Mouse (Mus musculus) forebrain, embryonic 11.5 days (tissue): Measurements from ENCODE around the gene Cnppd1. TPM values are rescaled to one million over a fixed set of nuclear protein-coding genes. Genes with fewer than 3 reads are reported as not detected.

Experiments
- ATAC-seq: fragments of 200-750 bp; cut with Nextera tagmentation; replicated peaks from 2 replicates; pipeline ENCODE4 v1.8.0; 2017; ENCODE audit warnings: moderate TSS enrichment; ENCODE audit not compliant: low FRiP score
- DNase-seq: peaks from one replicate; pipeline ENCODE4 v3.0.0-alpha.2; 2017; ENCODE audit warnings: low spot score
- H3K27ac ChIP-seq: fragments of 300-500 bp; sonication (generic); 2 replicates; pipeline ENCODE4 v1.5.1; 2014; ENCODE audit warnings: low read depth, low read length
- H3K27me3 ChIP-seq: fragments of 300-500 bp; sonication (generic); 2 replicates; pipeline ENCODE4 v1.6.1; 2014; ENCODE audit warnings: mild to moderate bottlenecking, low read length, mixed read lengths; ENCODE audit not compliant: control insufficient read depth, insufficient read depth
- H3K36me3 ChIP-seq: fragments of 300-500 bp; sonication (generic); 2 replicates; pipeline ENCODE4 v1.6.1; 2014; ENCODE audit warnings: mild to moderate bottlenecking, low read length, moderate library complexity, mixed read lengths; ENCODE audit not compliant: control insufficient read depth, insufficient read depth
- H3K4me1 ChIP-seq: fragments of 300-500 bp; sonication (generic); replicated peaks from 2 replicates; pipeline ENCODE4 v1.6.1; 2014; ENCODE audit warnings: low read length, mixed read lengths; ENCODE audit not compliant: control insufficient read depth, insufficient read depth
- H3K4me2 ChIP-seq: fragments of 300-500 bp; sonication (generic); 2 replicates; pipeline ENCODE4 v1.6.1; 2014; ENCODE audit warnings: low read depth, mild to moderate bottlenecking, low read length, moderate library complexity, mixed read lengths; ENCODE audit not compliant: severe bottlenecking
- H3K4me3 ChIP-seq: fragments of 300-500 bp; sonication (generic); 2 replicates; pipeline ENCODE4 v1.5.1; 2014; ENCODE audit warnings: low read depth, low read length
- H3K9ac ChIP-seq: fragments of 300-500 bp; sonication (generic); 2 replicates; pipeline ENCODE4 v1.6.1; 2014; ENCODE audit warnings: low read length
- H3K9me3 ChIP-seq: fragments of 300-500 bp; sonication (generic); 2 replicates; pipeline ENCODE4 v1.6.1; 2016; ENCODE audit warnings: low read length, mixed read lengths; ENCODE audit not compliant: control insufficient read depth
- WGBS: fragments of 180-500 bp; shearing (Covaris S2); extraction: QIAGEN DNeasy Blood & Tissue Kit; methylation state at CpG from one replicate; pipeline ENCODE4 v1.1.7; 2014; 5-methylcytosine and 5-hydroxymethylcytosine counted together
- polyA plus RNA-seq: library from polyadenylated mRNA; unstranded; fragments of >200 nt; fragmentation: Nextera tagmentation; extraction: Ambion mirVana; gene quantifications from 2 replicates; pipeline ENCODE4 v1.2.1, GENCODE M21; 2014

The Cnppd1 gene
- polyA plus RNA-seq, 1 experiment from 2014 or later: 49.1 TPM

GRCm38 (mm10) chr1:75159540-75160255 lies 17.2 kb upstream of the Cnppd1 start:
- H3K9me3 ChIP-seq: no peaks in the 10 kb centered on the region
- H3K27me3 ChIP-seq: no peaks in the 10 kb centered on the region
- no peak overlapping the region for H3K27ac ChIP-seq
- DNase-seq (no peak), ATAC-seq (no peak)
- no peak overlapping the region for H3K4me2 ChIP-seq
- H3K4me3 ChIP-seq: no peak overlapping the region
- H3K4me1 ChIP-seq: no peaks in the 10 kb centered on the region
- 70% methylated on average over 5 of the region's 5 CpGs for whole genome bisulfite sequencing
- H3K9ac ChIP-seq: no peak overlapping the region
- H3K36me3 ChIP-seq: no peaks in the 10 kb centered on the region

- no peaks in the 10 kb centered on the region for H3K4me1 ChIP-seq
- no peak for DNase-seq
- no peak overlapping the region for H3K9ac ChIP-seq
- no peaks in the 10 kb centered on the region for H3K9me3 ChIP-seq
- H3K4me2 ChIP-seq: no peak overlapping the region
- H3K36me3 ChIP-seq: no peaks in the 10 kb centered on the region
- no peaks in the 10 kb centered on the region for H3K27me3 ChIP-seq
- no peak overlapping the region for H3K27ac ChIP-seq
- no peak for ATAC-seq
- H3K4me3 ChIP-seq: no peak overlapping the region
Measured at GRCm38 (mm10) chr1:75158990-75159389, 16.5 kb upstream of the Cnppd1 start.

GRCm38 (mm10) chr1:75155837-75156236 lies 13.3 kb upstream of the Cnppd1 start:
- Histone ChIP-seq H3K27ac (no peak overlapping the region), H3K4me3 (no peak overlapping the region), H3K9ac (no peak overlapping the region), H3K36me3 (no peaks in the 10 kb centered on the region), H3K4me1 (no peaks in the 10 kb centered on the region), H3K4me2 (no peak overlapping the region), H3K9me3 (no peaks in the 10 kb centered on the region), H3K27me3 (no peaks in the 10 kb centered on the region)
- DNase-seq (no peak), ATAC-seq (no peak)
- 76% methylated on average over 3 of the region's 3 CpGs for WGBS

- peaks cover 5% of the 10 kb centered on the region for H3K36me3 ChIP-seq
- no peaks in the 10 kb centered on the region; the same call in 1 of the 2 replicates for H3K4me1 ChIP-seq
- H3K27me3 ChIP-seq: no peaks in the 10 kb centered on the region
- no peak for ATAC-seq
- no peak overlapping the region for H3K4me2 ChIP-seq
- H3K27ac ChIP-seq: no peak overlapping the region
- no peak overlapping the region for H3K4me3 ChIP-seq
- H3K9ac ChIP-seq: no peak overlapping the region
- no peaks in the 10 kb centered on the region for H3K9me3 ChIP-seq
- WGBS: 90% methylated on average over 4 of the region's 4 CpGs
- DNase-seq: no peak
Measured at GRCm38 (mm10) chr1:75148727-75149126, 6.2 kb upstream of the Cnppd1 start.

- Histone ChIP-seq H3K27me3 (no peaks in the 10 kb centered on the region), H3K36me3 (peaks cover 5% of the 10 kb centered on the region), H3K27ac (no peak overlapping the region), H3K9me3 (no peaks in the 10 kb centered on the region), H3K4me2 (no peak overlapping the region), H3K4me1 (no peaks in the 10 kb centered on the region; the same call in 1 of the 2 replicates), H3K4me3 (no peak overlapping the region), H3K9ac (no peak overlapping the region)
- DNase-seq: no peak
- 84% methylated on average over 7 of the region's 7 CpGs for whole genome bisulfite sequencing
- ATAC-seq: no peak
Measured at GRCm38 (mm10) chr1:75147411-75148135, 5.1 kb upstream of the Cnppd1 start.

- no peaks in the 10 kb centered on the region for H3K9me3 ChIP-seq
- DNase-seq: no peak
- peaks cover 4% of the 10 kb centered on the region; the same call in 1 of the 2 replicates for H3K4me1 ChIP-seq
- H3K27ac ChIP-seq: no peak overlapping the region
- no peak overlapping the region for H3K4me2 ChIP-seq
- H3K27me3 ChIP-seq: no peaks in the 10 kb centered on the region
- ATAC-seq: no peak
- peaks cover 5% of the 10 kb centered on the region for H3K36me3 ChIP-seq
- H3K4me3 ChIP-seq: no peak overlapping the region
- WGBS: 97% methylated on average over 3 of the region's 3 CpGs
- H3K9ac ChIP-seq: no peak overlapping the region
Measured at GRCm38 (mm10) chr1:75145589-75145988, 3.1 kb upstream of the Cnppd1 start.

- no peak overlapping the region for H3K27ac ChIP-seq
- DNase-seq: peak; percentile 68
- H3K36me3 ChIP-seq: peaks cover 5% of the 10 kb centered on the region; the same call in 1 of the 2 replicates
- no peaks in the 10 kb centered on the region for H3K27me3 ChIP-seq
- H3K4me3 ChIP-seq: peak overlapping the region; percentile 83
- no peak for ATAC-seq
- peak overlapping the region; percentile 91 for H3K9ac ChIP-seq
- H3K9me3 ChIP-seq: no peaks in the 10 kb centered on the region
- WGBS: under 1% methylated on average over 52 of the region's 53 CpGs
- peaks cover 4% of the 10 kb centered on the region; the same call in 1 of the 2 replicates for H3K4me1 ChIP-seq
- H3K4me2 ChIP-seq: peak overlapping the region; percentile 99
Measured at GRCm38 (mm10) chr1:75141486-75142190, 873 bp downstream of the Cnppd1 start.

GRCm38 (mm10) chr1:75140601-75141190 lies 1.8 kb downstream of the Cnppd1 start:
- peaks cover 2% of the 10 kb centered on the region; the same call in 1 of the 2 replicates for H3K36me3 ChIP-seq

More at GRCm38 (mm10) chr1:75140601-75141190, 1.8 kb downstream of the Cnppd1 start:
- H3K27me3 ChIP-seq: no peaks in the 10 kb centered on the region
- no peaks in the 10 kb centered on the region for H3K9me3 ChIP-seq
- 63% methylated on average over 4 of the region's 4 CpGs for WGBS
- DNase-seq (no peak), ATAC-seq (no peak)
- peaks cover 4% of the 10 kb centered on the region; the same call in 1 of the 2 replicates for H3K4me1 ChIP-seq
- peak overlapping the region; percentile 83 for H3K4me3 ChIP-seq
- H3K4me2 ChIP-seq: peak overlapping the region; percentile 99
- no peak overlapping the region for H3K27ac ChIP-seq
- H3K9ac ChIP-seq: peak overlapping the region; percentile 91
